Mouse (Mus musculus) hindlimb bud, embryonic 11.5 days (tissue): ENCODE data around the gene Rasgrp1.

ENCODE experiments used
- DNase-seq: peaks from one replicate; pipeline ENCODE4 v3.0.0-alpha.2; 2012; ENCODE audit warnings: low read depth, low spot score; ENCODE audit errors: extremely low spot score

The Rasgrp1 gene

GRCm38 (mm10) chr2:117250001-117250510 is 92.7 kb downstream of the Rasgrp1 start:
- peak; percentile 33 for DNase-seq

GRCm38 (mm10) chr2:117249255-117250000 is 93.4 kb downstream of the Rasgrp1 start, which contains the start of gene Fam98b:
Gene Fam98b, plus strand, starts transcription at chr2:117249739.
- peak; percentile 97 for DNase-seq

GRCm38 (mm10) chr2:117241953-117242352 is 100.8 kb downstream of the Rasgrp1 start:
- DNase-seq: no peak

- DNase-seq: peak; percentile 39
Measured at GRCm38 (mm10) chr2:117231257-117231656, 111.5 kb downstream of the Rasgrp1 start.

- DNase-seq: no peak
Measured at GRCm38 (mm10) chr2:117230261-117230660, 112.5 kb downstream of the Rasgrp1 start.
